Mouse (Mus musculus): ENCODE measurements at regions not wholly inside any gene's neighbourhood (a gene's known extent, or its start where the extent isn't known, plus 50 kb on each side); places are given as distances from the start of the nearest gene placed in this dataset.

DNA sequence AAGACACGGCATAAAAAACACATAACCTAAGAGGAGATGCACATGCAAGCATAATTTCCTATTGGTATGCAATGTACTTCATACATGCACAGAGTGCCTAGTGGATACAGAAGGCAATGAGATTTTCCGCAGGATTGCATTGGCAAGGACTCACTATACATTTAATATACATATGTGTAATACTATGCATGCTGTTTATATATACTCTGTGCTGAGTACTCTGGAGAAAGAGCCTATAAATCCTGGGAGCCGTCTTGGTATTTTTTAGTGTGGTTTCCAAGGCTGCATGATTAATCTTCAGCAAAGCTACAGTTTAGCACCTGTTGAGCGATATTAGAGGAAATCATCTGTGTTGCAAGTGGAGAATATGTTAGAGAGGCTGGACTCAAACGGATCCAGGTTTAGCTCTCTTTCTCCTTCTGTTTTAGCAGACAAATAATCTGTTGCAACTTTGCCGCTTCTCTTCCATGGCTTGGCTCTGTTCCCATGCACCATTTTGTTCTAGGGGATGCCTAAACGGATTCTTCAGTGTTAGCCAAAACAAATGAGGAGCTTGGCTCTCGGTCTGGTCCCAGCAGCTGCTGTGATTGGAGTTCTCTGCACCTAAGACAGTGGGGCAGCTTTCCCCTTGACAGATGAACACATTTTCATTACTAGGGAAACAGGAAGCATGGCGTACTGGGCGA is 459.0 kb downstream of the Sorl1 start:
- no peak for TF ChIP-seq GATA1 (IDR thresholded peaks at IDR 0.05; ENCODE audit: low read length)
- TF ChIP-seq TAL1 (IDR thresholded peaks at IDR 0.05; ENCODE audit: low read length): no peak
